Mouse (Mus musculus) kidney, adult 2 months (tissue): ENCODE measurements around the gene Rps10.

Experiments
- CTCF ChIP-seq: fragments of 200-500 bp; conservative IDR thresholded peaks from 2 replicates; pipeline ENCODE4 v1.5.1; 2011; ENCODE audit warnings: low read depth, mild to moderate bottlenecking, control low read depth, low read length, moderate library complexity, mixed read lengths; ENCODE audit not compliant: insufficient read depth, insufficient read length
- POLR2A ChIP-seq: fragments of 200-500 bp; IDR thresholded peaks from one replicate; pipeline ENCODE4 v1.6.1; 2011; ENCODE audit warnings: low read depth, low read length, control low read depth

DNA sequence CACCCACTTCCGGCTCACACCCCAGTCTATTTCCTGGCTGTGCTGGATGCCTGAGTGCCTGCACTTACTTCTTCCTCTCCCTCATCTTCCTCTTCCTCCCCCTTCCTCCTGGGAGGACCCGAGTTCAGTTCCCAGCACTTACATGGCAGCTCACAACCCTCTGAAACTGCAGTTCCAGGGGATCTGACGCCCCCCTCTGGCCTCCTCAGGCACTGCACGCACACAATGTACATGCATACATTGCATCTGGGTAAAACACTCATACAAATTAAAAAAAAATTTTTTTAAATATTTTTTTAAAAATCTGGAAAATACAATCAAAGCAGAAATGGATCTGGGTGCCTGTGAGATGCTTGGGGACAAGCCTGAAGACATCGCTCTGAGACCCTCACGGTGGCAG, 35.3 kb upstream of the Rps10 start:
- TF ChIP-seq CTCF (no peak), POLR2A (no peak)
